Mouse (Mus musculus) intestine, postnatal 0 days (tissue): ENCODE results near the gene Spdye4a. TPM values are rescaled to one million over a fixed set of nuclear protein-coding genes. Genes with fewer than 3 reads are reported as not detected.

Source experiments
- ATAC-seq: fragments of 200-750 bp; cut with Nextera tagmentation; 2 replicates; pipeline ENCODE4 v1.8.0; 2017; ENCODE audit warnings: mild to moderate bottlenecking, moderate TSS enrichment, moderate library complexity
- H3K27ac ChIP-seq: fragments of 300-500 bp; sonication (generic); 2 replicates; pipeline ENCODE4 v1.5.1; 2014; ENCODE audit warnings: mild to moderate bottlenecking, low read depth, low read length, moderate library complexity
- H3K27me3 ChIP-seq: fragments of 300-500 bp; sonication (generic); replicated peaks from 2 replicates; pipeline ENCODE4 v1.6.1; 2014; ENCODE audit warnings: low read length, mixed read lengths; ENCODE audit not compliant: control insufficient read depth, insufficient read depth
- H3K36me3 ChIP-seq: fragments of 300-500 bp; sonication (generic); 2 replicates; pipeline ENCODE4 v1.6.1; 2014; ENCODE audit warnings: mild to moderate bottlenecking, moderate library complexity; ENCODE audit not compliant: control insufficient read depth, insufficient read depth
- H3K4me1 ChIP-seq: fragments of 300-500 bp; sonication (generic); replicated peaks from 2 replicates; pipeline ENCODE4 v1.6.1; 2014; ENCODE audit warnings: antibody characterized with exemption, low read length, mixed read lengths; ENCODE audit not compliant: control insufficient read depth, insufficient read depth
- H3K4me2 ChIP-seq: fragments of 300-500 bp; sonication (generic); replicated peaks from 2 replicates; pipeline ENCODE4 v1.6.1; 2014; ENCODE audit warnings: low read depth, mild to moderate bottlenecking, moderate library complexity
- H3K4me3 ChIP-seq: fragments of 300-500 bp; sonication (generic); 2 replicates; pipeline ENCODE4 v1.5.1; 2014; ENCODE audit warnings: low read depth, low read length
- H3K9ac ChIP-seq: fragments of 300-500 bp; sonication (generic); 2 replicates; pipeline ENCODE4 v1.6.1; 2014; ENCODE audit warnings: mild to moderate bottlenecking, low read depth, low read length
- H3K9me3 ChIP-seq: fragments of 300-500 bp; sonication (generic); 2 replicates; pipeline ENCODE4 v1.6.1; 2016; ENCODE audit warnings: mixed run types; ENCODE audit not compliant: control insufficient read depth
- CTCF ChIP-seq: sonication (generic); IDR thresholded peaks from 2 replicates; pipeline ENCODE4 v1.5.1; 2016; ENCODE audit warnings: low read depth, mild to moderate bottlenecking, control low read depth, antibody characterized with exemption, moderate library complexity
- WGBS: fragments of 180-500 bp; shearing (Covaris S2); extraction: QIAGEN DNeasy Blood & Tissue Kit; methylation state at CpG from one replicate; pipeline ENCODE4 v1.1.7; 2014; 5-methylcytosine and 5-hydroxymethylcytosine counted together
- polyA plus RNA-seq: library from polyadenylated mRNA; unstranded; fragments of >200 nt; fragmentation: Nextera tagmentation; extraction: Ambion mirVana; gene quantifications from 2 replicates; pipeline ENCODE4 v1.2.1, GENCODE M21; 2015

Gene Spdye4a
- polyA plus RNA-seq, 1 experiment from 2014 or later = not detected

DNA sequence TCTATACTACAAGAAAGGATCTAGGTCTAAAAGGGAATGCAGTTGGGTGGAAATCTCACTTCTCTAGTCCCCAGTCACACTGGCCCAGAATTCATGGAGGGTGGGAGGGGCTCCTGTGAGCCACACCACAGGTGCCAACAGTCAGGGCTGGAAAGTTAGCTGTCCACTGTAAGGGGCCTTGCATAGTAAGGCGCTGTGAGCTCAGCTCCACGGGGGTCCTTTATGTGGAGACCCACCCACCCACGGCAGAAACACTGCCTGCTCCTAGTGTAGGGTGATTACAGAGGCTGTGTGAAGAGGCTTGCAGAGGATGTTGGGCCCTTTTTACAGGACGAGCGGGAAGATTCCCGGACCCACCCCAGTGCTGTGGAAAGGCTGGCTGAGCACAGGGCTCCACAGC lies 25.3 kb upstream of the Spdye4a start:
- Histone ChIP-seq H3K9me3 (peaks cover 6% of the 10 kb centered on the region; the same call in 1 of the 2 replicates), H3K4me1 (no peaks in the 10 kb centered on the region), H3K4me3 (no peak overlapping the region), H3K27me3 (peaks cover 47% of the 10 kb centered on the region), H3K4me2 (no peak overlapping the region), H3K36me3 (peaks cover 23% of the 10 kb centered on the region), H3K9ac (no peak overlapping the region), H3K27ac (no peak overlapping the region)
- WGBS = 74% methylated on average over 6 of the region's 6 CpGs
- TF ChIP-seq CTCF = no peak
- ATAC-seq = no peak

DNA sequence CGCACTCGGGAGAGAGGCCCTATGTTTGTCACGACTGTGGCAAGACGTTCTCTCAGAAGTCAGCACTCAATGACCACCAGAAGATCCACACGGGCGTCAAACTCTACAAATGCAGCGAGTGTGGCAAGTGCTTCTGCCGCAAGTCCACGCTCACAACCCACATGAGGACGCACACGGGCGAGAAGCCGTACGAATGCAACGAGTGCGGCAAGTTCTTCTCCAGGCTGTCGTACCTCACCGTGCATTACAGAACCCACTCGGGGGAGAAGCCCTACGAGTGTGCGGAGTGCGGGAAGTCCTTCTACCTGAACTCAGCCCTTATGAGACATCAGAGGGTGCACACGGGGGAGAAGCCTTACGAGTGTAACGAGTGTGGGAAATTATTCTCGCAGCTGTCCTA lies 18.2 kb upstream of the Spdye4a start:
- Histone ChIP-seq H3K9ac (no peak overlapping the region), H3K4me3 (no peak overlapping the region), H3K36me3 (peaks cover 75% of the 10 kb centered on the region), H3K27ac (no peak overlapping the region), H3K27me3 (no peaks in the 10 kb centered on the region), H3K4me1 (no peaks in the 10 kb centered on the region), H3K4me2 (no peak overlapping the region), H3K9me3 (no peaks in the 10 kb centered on the region)
- ATAC-seq = no peak
- no peak for TF ChIP-seq CTCF
- 96% methylated on average over 26 of the region's 26 CpGs for WGBS

DNA sequence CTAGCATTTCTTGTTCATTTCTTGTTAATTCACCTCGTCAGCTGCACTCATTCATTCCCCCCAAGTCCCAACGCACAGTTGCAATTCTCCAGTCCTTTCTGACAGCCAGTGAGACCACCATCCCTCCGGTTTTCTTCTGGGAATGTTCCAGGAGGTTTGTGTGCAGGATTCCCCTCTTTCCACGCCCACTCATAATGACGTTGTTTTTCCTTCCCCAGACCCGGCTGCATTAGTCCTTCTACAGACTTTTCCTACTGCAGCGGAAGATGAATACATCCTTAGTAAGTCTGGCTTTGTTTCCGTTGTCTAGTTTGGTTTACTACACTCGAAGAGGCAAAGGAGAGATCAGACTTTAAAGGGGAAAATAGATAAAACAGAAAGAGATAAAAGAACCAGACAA lies 9.3 kb upstream of the Spdye4a start:
- H3K27me3 ChIP-seq = no peaks in the 10 kb centered on the region
- H3K4me2 ChIP-seq = peak overlapping the region; percentile 94
- H3K9ac ChIP-seq = peak overlapping the region; percentile 76
- WGBS = 36% methylated on average over 9 of the region's 9 CpGs
- no peaks in the 10 kb centered on the region; the same call in 1 of the 2 replicates for H3K4me1 ChIP-seq
- H3K4me3 ChIP-seq = peak overlapping the region; percentile 74
- TF ChIP-seq CTCF = no peak
- ATAC-seq = no peak
- peaks cover 27% of the 10 kb centered on the region for H3K36me3 ChIP-seq
- H3K9me3 ChIP-seq = no peaks in the 10 kb centered on the region
- H3K27ac ChIP-seq = no peak overlapping the region

DNA sequence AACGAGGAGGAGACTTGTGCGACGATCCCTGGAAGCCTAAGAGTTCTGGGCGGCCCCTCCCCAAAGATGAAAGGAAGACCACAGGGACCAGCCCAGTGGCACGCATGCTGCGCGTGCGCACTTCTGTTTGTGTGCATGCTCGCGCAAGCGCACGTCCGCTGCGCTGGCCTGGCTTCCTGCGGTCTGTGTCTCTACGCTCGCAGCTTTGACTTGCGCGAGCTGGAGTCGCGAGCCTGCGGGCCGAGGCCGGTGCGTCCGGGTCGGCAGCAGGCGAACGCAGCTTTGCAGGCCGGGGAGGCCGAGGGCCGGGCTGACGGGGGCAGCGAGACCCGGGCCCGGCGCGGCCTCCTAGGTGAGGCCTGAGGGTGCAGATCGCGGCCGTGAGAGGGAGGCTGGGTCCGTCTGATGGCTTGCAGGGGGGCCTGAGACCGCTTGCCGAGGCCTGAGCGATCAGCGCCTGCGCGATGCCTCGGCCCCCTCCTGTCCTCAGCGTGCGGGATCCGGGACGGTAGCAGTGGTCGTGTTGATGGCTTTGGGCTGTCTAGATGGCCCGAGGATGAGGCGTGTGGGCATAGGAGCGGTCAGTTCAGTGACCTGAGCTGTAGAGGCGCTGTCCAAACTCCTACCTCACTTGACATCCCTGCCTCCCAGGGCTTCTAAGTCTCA lies 8.5 kb upstream of the Spdye4a start, which contains the start of gene Zfp12:
TSS of gene Zfp12 (plus strand) at position 136 of the 666 bp plus-strand sequence.
- peak within 1 kb of the TSS; percentile 74 for H3K4me3 ChIP-seq
- H3K9ac ChIP-seq = peak within 1 kb of the TSS; percentile 76
- H3K27me3 ChIP-seq = no peaks in the 10 kb centered on the region
- H3K4me1 ChIP-seq = no peaks in the 10 kb centered on the region; the same call in 1 of the 2 replicates
- H3K9me3 ChIP-seq = no peaks in the 10 kb centered on the region
- H3K27ac ChIP-seq = peak within 1 kb of the TSS; percentile 80
- WGBS = 0% methylated on average over 58 of the region's 58 CpGs
- peak within 1 kb of the TSS; percentile 94 for H3K4me2 ChIP-seq
- peaks cover 20% of the 10 kb centered on the region for H3K36me3 ChIP-seq
- ATAC-seq = peak; percentile 93
- TF ChIP-seq CTCF = peak; percentile 59

DNA sequence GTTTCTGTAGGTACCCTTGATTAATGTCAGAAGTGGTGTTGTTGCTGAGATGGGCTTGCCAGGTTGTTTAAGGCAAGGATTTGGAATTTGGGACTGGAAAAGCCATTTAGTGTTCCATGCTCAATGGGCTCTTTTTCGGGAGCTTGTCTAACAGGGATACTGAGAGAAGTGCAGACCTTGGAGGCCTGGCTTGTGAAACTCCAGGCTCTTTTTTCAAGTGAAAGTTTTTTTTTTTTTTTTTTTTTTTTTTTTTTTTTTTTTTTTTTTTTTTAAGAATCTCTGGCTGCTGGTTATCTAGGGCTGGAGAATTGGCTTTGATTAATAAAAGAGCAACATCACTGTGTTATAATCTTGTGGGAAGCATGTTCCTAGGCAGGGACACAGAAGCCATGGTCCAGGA lies 4.4 kb downstream of the Spdye4a start:
- no peak overlapping the region for H3K4me2 ChIP-seq
- ATAC-seq = no peak
- no peak overlapping the region for H3K27ac ChIP-seq
- no peaks in the 10 kb centered on the region for H3K9me3 ChIP-seq
- 70% methylated on average over 1 of the region's 1 CpGs for WGBS
- no peak overlapping the region for H3K4me3 ChIP-seq
- H3K36me3 ChIP-seq = no peaks in the 10 kb centered on the region
- H3K9ac ChIP-seq = no peak overlapping the region
- TF ChIP-seq CTCF = no peak
- H3K27me3 ChIP-seq = peaks cover 21% of the 10 kb centered on the region
- H3K4me1 ChIP-seq = no peaks in the 10 kb centered on the region

DNA sequence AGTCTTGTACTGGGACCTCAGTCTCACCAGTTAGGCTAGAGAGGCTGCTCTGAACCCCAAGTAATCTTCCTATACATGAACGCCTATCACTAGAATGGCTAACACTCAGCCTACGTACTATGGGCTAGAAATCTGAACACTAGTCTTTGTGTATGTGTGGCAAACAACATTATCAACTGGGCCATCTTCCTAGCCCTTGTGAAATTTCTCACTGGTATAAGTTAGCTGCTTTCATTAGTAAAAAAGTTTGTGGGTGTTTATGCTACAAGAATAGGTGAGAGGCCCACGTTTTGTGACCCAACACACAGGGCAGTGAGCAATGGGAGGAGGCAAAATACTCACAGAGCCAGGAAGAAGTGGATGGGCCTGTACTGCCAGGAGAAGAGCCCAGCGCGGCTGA lies 5.7 kb downstream of the Spdye4a start:
- H3K4me3 ChIP-seq = no peak overlapping the region
- no peaks in the 10 kb centered on the region for H3K9me3 ChIP-seq
- peaks cover 21% of the 10 kb centered on the region for H3K27me3 ChIP-seq
- no peak for ATAC-seq
- no peaks in the 10 kb centered on the region for H3K4me1 ChIP-seq
- H3K27ac ChIP-seq = no peak overlapping the region
- H3K4me2 ChIP-seq = no peak overlapping the region
- no peaks in the 10 kb centered on the region for H3K36me3 ChIP-seq
- no peak overlapping the region for H3K9ac ChIP-seq
- 74% methylated on average over 5 of the region's 5 CpGs for WGBS
- TF ChIP-seq CTCF = no peak
